9 mouse cellular contexts compared by ENCODE assay signal in the genomic region with DNA sequence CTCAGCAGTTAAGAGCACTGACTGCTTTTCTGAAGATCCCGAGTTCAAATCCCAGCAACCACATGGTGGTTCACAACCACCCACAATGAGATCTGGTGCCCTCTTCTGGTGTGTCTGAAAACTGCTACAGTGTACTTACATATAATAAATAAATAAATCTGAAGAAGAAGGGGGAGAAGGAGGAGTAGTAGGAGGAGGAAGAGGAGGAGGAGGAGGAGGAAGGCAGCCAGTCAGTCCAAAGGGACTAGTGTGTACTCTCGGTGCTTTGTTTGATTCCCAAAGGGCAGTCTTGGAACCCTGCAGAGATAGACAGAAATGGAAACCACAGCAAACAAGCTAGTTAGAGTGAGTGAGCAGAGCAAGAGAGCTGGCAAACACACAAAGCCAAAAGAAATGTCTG. TPM values are rescaled to one million over a fixed set of nuclear protein-coding genes. Genes with fewer than 3 reads are reported as not detected.
DNase-seq lines count a peak whose midpoint lies in the region; ATAC-seq lines count a peak whose summit lies in the region.
"Not testable (repeated sequence)": the region's sequence is repeated elsewhere in the genome, so short reads cannot be mapped to it uniquely, and the experiment has no call there.
"Had no signal": no experiment of that assay in that cellular context is flagged by ENCODE, and none has a peak within 500 bp of the region (broad histone marks: within the 10 kb centered on the region; RNA-seq: fewer than 3 reads in every experiment).

No protein-coding gene starts in this region.

- H3K4me3 ChIP-seq in limb, embryonic 10.5 days; midbrain, embryonic 11.5 days (ENCODE audit: low read depth, low read length): not testable (repeated sequence)

- intact Hi-C loops in gastrocnemius, postnatal 14 days (cut with DNase I; ENCODE audit: low total_unique reads) = not testable (repeated sequence)

- peak; percentile 51 for DNase-seq in CD4-positive, CD25-positive, alpha-beta regulatory T cell, adult 2 months (ENCODE audit: low read depth, low spot score)
- DNase-seq in R1 (ENCODE audit: low read depth, low spot score) = peak; percentile 99
- peak; percentile 37 for DNase-seq in c-Kit-positive CD71-positive TER-119-positive erythroid progenitor cells, embryonic 14.5 days (ENCODE audit: low spot score)
- peak; percentile 32 for DNase-seq in gastrocnemius, postnatal 14 days
- DNase-seq in limb, embryonic 10.5 days (ENCODE audit: low spot score) = peak; percentile 69
- DNase-seq in midbrain, embryonic 11.5 days (ENCODE audit: low spot score, missing footprints) = peak; percentile 92
- peak; percentile 71 for DNase-seq in testis, postnatal 10 days (ENCODE audit: low spot score)

- not testable (repeated sequence) for H3K9me3 ChIP-seq in limb, embryonic 10.5 days (replicated peaks); midbrain, embryonic 11.5 days (ENCODE audit: control insufficient read depth, low read length)

- H3K9ac ChIP-seq in midbrain, embryonic 11.5 days (ENCODE audit: low read length) = not testable (repeated sequence)

- not testable (repeated sequence) for ATAC-seq in midbrain, embryonic 11.5 days (ENCODE audit: low FRiP score)

- not testable (repeated sequence) for H3K27ac ChIP-seq in limb, embryonic 10.5 days; midbrain, embryonic 11.5 days (ENCODE audit: low read depth, low read length)

- H3K27me3 ChIP-seq in limb, embryonic 10.5 days (ENCODE audit: low read depth, poor library complexity, severe bottlenecking); midbrain, embryonic 11.5 days (ENCODE audit: control insufficient read depth, insufficient read depth, low read length): not testable (repeated sequence)

- not testable (repeated sequence) for H3K4me1 ChIP-seq in limb, embryonic 10.5 days; midbrain, embryonic 11.5 days (ENCODE audit: control insufficient read depth, insufficient read depth, low read length)

- 43% methylated on average over 2 of the region's 2 CpGs for WGBS in limb, embryonic 10.5 days
- WGBS in midbrain, embryonic 11.5 days = 41% methylated on average over 2 of the region's 2 CpGs

- H3K36me3 ChIP-seq in limb, embryonic 10.5 days; midbrain, embryonic 11.5 days (ENCODE audit: control insufficient read depth, insufficient read depth, low read length): not testable (repeated sequence)

- not testable (repeated sequence) for H3K4me2 ChIP-seq in midbrain, embryonic 11.5 days

RNA-seq across cellular contexts. Expression of gene P4ha2, which starts 40.3 kb away (rescaled TPM):
- total RNA-seq in gastrocnemius, postnatal 14 days (2021) = 10 to 100 TPM; 19.9 to 21.2 TPM
- 35.6 and 38.7 TPM in 2 replicates for polyA plus RNA-seq in limb, embryonic 10.5 days (2016; fragmentation: Nextera tagmentation; extraction: Ambion mirVana)
- 18.6 and 20.5 TPM in 2 replicates for polyA plus RNA-seq in midbrain, embryonic 11.5 days (2014; fragmentation: Nextera tagmentation; extraction: Ambion mirVana)
- total RNA-seq: megakaryocyte, adult 5-6 weeks; monocyte, adult 5-6 weeks had no signal

Comparison
In these comparisons a context has a peak if more than half of its experiments do, and no peak if none do; other contexts are left out.
1. DNase-seq: peak in every context shown above with its lines; median percentile 99 in R1; 92 in midbrain, embryonic 11.5 days; 71 in testis, postnatal 10 days; 69 in limb, embryonic 10.5 days; 51 in CD4-positive, CD25-positive, alpha-beta regulatory T cell, adult 2 months; 37 in c-Kit-positive CD71-positive TER-119-positive erythroid progenitor cells, embryonic 14.5 days; 32 in gastrocnemius, postnatal 14 days.